Mouse (Mus musculus): Measurements from ENCODE around the gene Hdhd3. TPM values are rescaled to one million over a fixed set of nuclear protein-coding genes. Genes with fewer than 3 reads are reported as not detected.

Gene Hdhd3
- polyA plus RNA-seq, 1 experiment, result 0.59 TPM

GRCm38 (mm10) chr4:62524651-62525488 is 21.6 kb upstream of the Hdhd3 start, which contains the start of the genes Pole3 and 4933430I17Rik:
Pole3 (minus strand) TSS chr4:62525068.
4933430I17Rik (plus strand) TSS chr4:62525369.
- no peak for TF ChIP-seq GATA1 (IDR thresholded peaks at IDR 0.05; ENCODE audit: low read length)
- TF ChIP-seq TAL1 (IDR thresholded peaks at IDR 0.05; ENCODE audit: low read length), result no peak
- peaks cover 34% of the 10 kb centered on the region for H3K36me3 ChIP-seq (ENCODE audit: control insufficient read depth)

GRCm38 (mm10) chr4:62520892-62521400 is 17.7 kb upstream of the Hdhd3 start:
- H3K27me3 ChIP-seq (ENCODE audit: control insufficient read depth), result no peaks in the 10 kb centered on the region
- peak overlapping the region; percentile 65 for H3K4me3 ChIP-seq (replicated peaks)
- TF ChIP-seq GATA1 (IDR thresholded peaks at IDR 0.05; ENCODE audit: low read length), result no peak
- TF ChIP-seq TAL1 (IDR thresholded peaks at IDR 0.05; ENCODE audit: low read length), result no peak
- no peaks in the 10 kb centered on the region for H3K9me3 ChIP-seq (ENCODE audit: control insufficient read depth, low read length)
- H3K36me3 ChIP-seq (ENCODE audit: control insufficient read depth), result peaks cover 64% of the 10 kb centered on the region
- peaks cover 75% of the 10 kb centered on the region for H3K4me1 ChIP-seq (ENCODE audit: control insufficient read depth)

More at GRCm38 (mm10) chr4:62524651-62525488, 21.6 kb upstream of the Hdhd3 start, which contains the start of the genes Pole3 and 4933430I17Rik:
- Histone ChIP-seq H3K27me3 (ENCODE audit: control insufficient read depth) (no peaks in the 10 kb centered on the region), H3K9me3 (ENCODE audit: control insufficient read depth, low read length) (no peaks in the 10 kb centered on the region), H3K4me1 (ENCODE audit: control insufficient read depth) (peaks cover 60% of the 10 kb centered on the region), H3K4me3 (replicated peaks) (peak within 1 kb of the TSS; percentile 81)

- TF ChIP-seq GATA1 (IDR thresholded peaks at IDR 0.05; ENCODE audit: low read length) (no peak), TAL1 (IDR thresholded peaks at IDR 0.05; ENCODE audit: low read length) (no peak)
- Histone ChIP-seq H3K9me3 (ENCODE audit: control insufficient read depth, low read length) (no peaks in the 10 kb centered on the region), H3K27me3 (ENCODE audit: control insufficient read depth) (no peaks in the 10 kb centered on the region), H3K4me1 (ENCODE audit: control insufficient read depth) (peaks cover 76% of the 10 kb centered on the region), H3K36me3 (ENCODE audit: control insufficient read depth) (peaks cover 75% of the 10 kb centered on the region), H3K4me3 (replicated peaks) (peak within 1 kb of the TSS; percentile 65)
These were observed 16.6 kb upstream of the Hdhd3 start, which contains the start of gene Alad for GRCm38 (mm10) chr4:62519849-62520233. Alad (minus strand) TSS chr4:62519918.

GRCm38 (mm10) chr4:62519122-62519848 is 16.0 kb upstream of the Hdhd3 start:
- Histone ChIP-seq H3K9me3 (ENCODE audit: control insufficient read depth, low read length) (no peaks in the 10 kb centered on the region), H3K4me1 (ENCODE audit: control insufficient read depth) (peaks cover 74% of the 10 kb centered on the region), H3K27me3 (ENCODE audit: control insufficient read depth) (no peaks in the 10 kb centered on the region), H3K4me3 (replicated peaks) (peak overlapping the region; percentile 65), H3K36me3 (ENCODE audit: control insufficient read depth) (peaks cover 75% of the 10 kb centered on the region)
- no peak for TF ChIP-seq TAL1 (IDR thresholded peaks at IDR 0.05; ENCODE audit: low read length)
- TF ChIP-seq GATA1 (IDR thresholded peaks at IDR 0.05; ENCODE audit: low read length), result no peak

GRCm38 (mm10) chr4:62518416-62519121 is 15.3 kb upstream of the Hdhd3 start:
- no peak for TF ChIP-seq GATA1 (IDR thresholded peaks at IDR 0.05; ENCODE audit: low read length)
- TF ChIP-seq TAL1 (IDR thresholded peaks at IDR 0.05; ENCODE audit: low read length), result no peak
- Histone ChIP-seq H3K4me3 (replicated peaks) (peak overlapping the region; percentile 65), H3K4me1 (ENCODE audit: control insufficient read depth) (peaks cover 74% of the 10 kb centered on the region)

GRCm38 (mm10) chr4:62517538-62518415 is 14.5 kb upstream of the Hdhd3 start:
- TF ChIP-seq TAL1 (IDR thresholded peaks at IDR 0.05; ENCODE audit: low read length), result no peak
- 0 out of 2 replicates have a peak, but pooled peaks have one; percentile 9 for TF ChIP-seq GATA1 (IDR thresholded peaks at IDR 0.05; ENCODE audit: low read length)
- H3K4me3 ChIP-seq (replicated peaks), result peak overlapping the region; percentile 65
- no peaks in the 10 kb centered on the region for H3K9me3 ChIP-seq (ENCODE audit: control insufficient read depth, low read length)
- H3K4me1 ChIP-seq (ENCODE audit: control insufficient read depth), result peaks cover 74% of the 10 kb centered on the region
- H3K27me3 ChIP-seq (ENCODE audit: control insufficient read depth), result no peaks in the 10 kb centered on the region
- H3K36me3 ChIP-seq (ENCODE audit: control insufficient read depth), result peaks cover 76% of the 10 kb centered on the region

More at GRCm38 (mm10) chr4:62518416-62519121, 15.3 kb upstream of the Hdhd3 start:
- Histone ChIP-seq H3K9me3 (ENCODE audit: control insufficient read depth, low read length) (no peaks in the 10 kb centered on the region), H3K27me3 (ENCODE audit: control insufficient read depth) (no peaks in the 10 kb centered on the region), H3K36me3 (ENCODE audit: control insufficient read depth) (peaks cover 76% of the 10 kb centered on the region)

- Histone ChIP-seq H3K36me3 (ENCODE audit: control insufficient read depth) (peaks cover 76% of the 10 kb centered on the region), H3K9me3 (ENCODE audit: control insufficient read depth, low read length) (no peaks in the 10 kb centered on the region), H3K27me3 (ENCODE audit: control insufficient read depth) (no peaks in the 10 kb centered on the region), H3K4me1 (ENCODE audit: control insufficient read depth) (peaks cover 74% of the 10 kb centered on the region), H3K4me3 (replicated peaks) (peak overlapping the region; percentile 65)
- TF ChIP-seq TAL1 (IDR thresholded peaks at IDR 0.05; ENCODE audit: low read length), result no peak
- no peak for TF ChIP-seq GATA1 (IDR thresholded peaks at IDR 0.05; ENCODE audit: low read length)
These were observed 13.8 kb upstream of the Hdhd3 start for GRCm38 (mm10) chr4:62517046-62517445.

GRCm38 (mm10) chr4:62516579-62516978 is 13.3 kb upstream of the Hdhd3 start:
- peaks cover 76% of the 10 kb centered on the region for H3K36me3 ChIP-seq (ENCODE audit: control insufficient read depth)
- TF ChIP-seq TAL1 (IDR thresholded peaks at IDR 0.05; ENCODE audit: low read length), result peak; percentile 99
- peak; percentile 99 for TF ChIP-seq GATA1 (IDR thresholded peaks at IDR 0.05; ENCODE audit: low read length)
- H3K9me3 ChIP-seq (ENCODE audit: control insufficient read depth, low read length), result no peaks in the 10 kb centered on the region
- H3K4me1 ChIP-seq (ENCODE audit: control insufficient read depth), result peaks cover 75% of the 10 kb centered on the region
- H3K27me3 ChIP-seq (ENCODE audit: control insufficient read depth), result no peaks in the 10 kb centered on the region
- peak overlapping the region; percentile 65 for H3K4me3 ChIP-seq (replicated peaks)

Data from erythroblast, embryonic 14.5 days (primary cell).